ENCODE assay signal across 21 mouse cellular contexts in the genomic region with DNA sequence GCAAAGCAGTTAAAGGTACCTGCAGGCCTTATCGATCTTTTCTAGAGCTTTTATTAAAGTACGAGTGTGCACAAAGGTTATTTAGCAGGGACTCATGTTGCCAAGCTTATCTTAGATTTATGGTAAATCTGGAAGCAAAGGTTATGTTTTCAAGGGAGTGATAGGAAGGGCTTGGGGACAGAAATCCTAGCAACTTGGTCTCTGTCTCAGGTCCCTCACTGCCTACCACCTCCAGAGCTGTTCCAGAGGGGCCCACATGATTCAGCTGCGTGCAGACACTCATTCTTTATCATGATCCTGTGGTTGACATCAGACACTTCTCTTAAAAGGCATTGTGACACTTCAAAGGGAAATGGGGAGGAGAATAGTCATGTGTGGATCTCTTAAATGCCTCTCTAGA.
"Had no signal": no experiment of that assay in that cellular context is flagged by ENCODE, and none has a peak within 500 bp of the region (broad histone marks: within the 10 kb centered on the region; RNA-seq: fewer than 3 reads in every experiment).

No protein-coding gene starts in this region.

- ATAC-seq: hindbrain, embryonic 16.5 days; inflammation-experienced regulatory T-cells, adult 6 months; liver, embryonic 12.5 days had no signal

- H3K4me2 ChIP-seq: heart, embryonic 12.5 days; hindbrain, embryonic 12.5 days; hindbrain, embryonic 14.5 days; limb, embryonic 13.5 days; limb, embryonic 15.5 days; liver, embryonic 12.5 days had no signal

- H3K9me3 ChIP-seq: heart, embryonic 10.5 days; heart, embryonic 12.5 days; hindbrain, embryonic 10.5 days; hindbrain, embryonic 12.5 days; limb, embryonic 13.5 days; limb, embryonic 15.5 days; liver, embryonic 12.5 days had no signal

- H3K36me3 ChIP-seq: heart, embryonic 10.5 days; heart, embryonic 12.5 days; hindbrain, embryonic 10.5 days; hindbrain, embryonic 12.5 days; limb, embryonic 13.5 days; limb, embryonic 15.5 days; liver, embryonic 12.5 days had no signal

- H3K9ac ChIP-seq: heart, embryonic 12.5 days; hindbrain, embryonic 12.5 days; hindbrain, embryonic 14.5 days; limb, embryonic 13.5 days; limb, embryonic 15.5 days; liver, embryonic 12.5 days; liver, embryonic 14.5 days had no signal

- DNase-seq: gastrocnemius, postnatal 14 days; heart, postnatal 10 days; heart, postnatal 4 days; kidney, adult 18-20 months; kidney, adult 8-10 months; kidney, postnatal 14 days; kidney, postnatal 36 days; layer of hippocampus, adult 9-11 months; layer of hippocampus, postnatal 36 days; left cerebral cortex, postnatal 4 days had no signal

- H3K4me3 ChIP-seq: heart, embryonic 10.5 days; heart, embryonic 12.5 days; hindbrain, embryonic 10.5 days; hindbrain, embryonic 12.5 days; limb, embryonic 13.5 days; limb, embryonic 15.5 days; liver, embryonic 12.5 days had no signal

- H3K27me3 ChIP-seq: heart, embryonic 12.5 days; hindbrain, embryonic 12.5 days; limb, embryonic 13.5 days; limb, embryonic 15.5 days; liver, embryonic 12.5 days had no signal

- H3K27ac ChIP-seq: heart, embryonic 10.5 days; hindbrain, embryonic 10.5 days; hindbrain, embryonic 12.5 days; hindbrain, embryonic 14.5 days; limb, embryonic 13.5 days; limb, embryonic 15.5 days; liver, embryonic 12.5 days; liver, embryonic 14.5 days had no signal

- H3K4me1 ChIP-seq: hindbrain, embryonic 12.5 days; limb, embryonic 13.5 days; limb, embryonic 15.5 days; liver, embryonic 12.5 days had no signal
